Mouse (Mus musculus) adrenal gland (tissue): Measurements from ENCODE around the gene Olfr473.
"Not testable (repeated sequence)": the region's sequence is repeated elsewhere in the genome, so short reads cannot be mapped to it uniquely, and the experiment has no call there.

Source experiments
- intact Hi-C: fragments of 180-260 bp; cut with DNase I; formaldehyde crosslinking; loops from one replicate; pipeline ENCODE4 v1.15.1; 2025
- long read RNA-seq, 2 experiments: library from polyadenylated mRNA; unstranded; transcript quantifications; one replicate each; pipeline ENCODE4 v2.0.0; 2020; ENCODE audit warnings: borderline replicate concordance in 1 of 2; ENCODE audit not compliant: insufficient replicate concordance in 1 of 2

Gene Olfr473
- long read RNA-seq, experiment 1, result 0 reads
- long read RNA-seq, experiment 2, result 0 reads

GRCm38 (mm10) chr7:107930146-107930545 lies at the start of gene Olfr473:
Olfr473 (plus strand) TSS chr7:107930446.
- intact Hi-C loops, result no loop called here

DNA sequence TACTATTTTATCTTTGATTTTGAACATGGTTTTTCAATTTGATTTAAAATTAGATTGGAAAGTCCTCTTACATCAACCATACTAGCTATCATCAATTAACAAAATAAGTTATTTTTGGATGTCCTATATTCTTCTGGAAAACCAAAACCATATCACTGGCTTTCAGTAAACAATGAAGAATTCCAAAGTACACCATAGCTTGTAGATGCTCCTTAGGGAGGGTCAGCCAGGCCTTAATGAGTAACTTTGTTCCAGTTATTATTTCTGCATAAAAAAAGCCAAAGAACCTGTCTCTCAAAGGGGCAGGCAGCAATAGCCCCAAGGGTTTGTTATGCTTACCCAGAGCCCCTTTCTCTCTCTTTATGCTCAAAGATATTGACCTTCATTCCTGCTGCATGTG lies 32.6 kb upstream of the Olfr473 start, which contains the start of gene Olfr472:
Olfr472 (plus strand) TSS at position 301 of the 400 bp plus-strand sequence.
- intact Hi-C loops, result no loop called here

GRCm38 (mm10) chr7:107952539-107952938 lies 22.3 kb downstream of the Olfr473 start:
- intact Hi-C loops, result not testable (repeated sequence)

- intact Hi-C loops, result no loop called here
Observed at GRCm38 (mm10) chr7:107954343-107954742, 24.1 kb downstream of the Olfr473 start, which contains the start of gene Olfr474. Olfr474 (plus strand) TSS chr7:107954643.

GRCm38 (mm10) chr7:107964503-107964902 lies 34.3 kb downstream of the Olfr473 start, which contains the start of gene Olfr476:
Olfr476 (plus strand) TSS chr7:107964803.
- intact Hi-C loops, result no loop called here
